ENCODE assay signal across 9 mouse cellular contexts in genomic region chr1:93014460-93014859, GRCm38 (mm10). TPM values are rescaled to one million over a fixed set of nuclear protein-coding genes. Genes with fewer than 3 reads are reported as not detected.
DNase-seq lines count a peak whose midpoint lies in the region; ATAC-seq and TF ChIP-seq lines count a peak whose summit lies in the region.
"Had no signal": no experiment of that assay in that cellular context is flagged by ENCODE, and none has a peak within 500 bp of the region (broad histone marks: within the 10 kb centered on the region; RNA-seq: fewer than 3 reads in every experiment).

No protein-coding gene starts in this region.

- no peak for ATAC-seq in kidney, postnatal 0 days (replicated peaks; ENCODE audit: low FRiP score, low read depth)
- ATAC-seq in liver, embryonic 14.5 days (ENCODE audit: insufficient read depth) = 0 out of 2 replicates have a peak, but pooled peaks have one; percentile 47
- ATAC-seq in neural tube, embryonic 15.5 days (ENCODE audit: low FRiP score) = peak; percentile 45; the same call in 1 of the 2 replicates

- intact Hi-C loops in gastrocnemius, postnatal 36 days (cut with DNase I) = no loop called here

- H3K9ac ChIP-seq in kidney, postnatal 0 days (ENCODE audit: low read depth, low read length) = no peak overlapping the region
- H3K9ac ChIP-seq in liver, embryonic 14.5 days (replicated peaks) = no peak overlapping the region
- no peak overlapping the region for H3K9ac ChIP-seq in neural tube, embryonic 15.5 days (replicated peaks)
- H3K9ac ChIP-seq: embryonic facial prominence, embryonic 12.5 days had no signal

- H3K4me1 ChIP-seq in kidney, postnatal 0 days (replicated peaks; ENCODE audit: insufficient read depth, low read length) = no peaks in the 10 kb centered on the region
- H3K4me1 ChIP-seq in liver, embryonic 14.5 days (replicated peaks; ENCODE audit: control insufficient read depth in 2 of 2, insufficient read depth in 2 of 2, low read length in 1 of 2) = no peaks in the 10 kb centered on the region
- H3K4me1 ChIP-seq in neural tube, embryonic 15.5 days = no peaks in the 10 kb centered on the region
- H3K4me1 ChIP-seq: embryonic facial prominence, embryonic 12.5 days had no signal

- TF ChIP-seq EP300 in liver, embryonic 14.5 days (IDR thresholded peaks at IDR 0.05; ENCODE audit: low read depth) = no peak

- H3K27me3 ChIP-seq in kidney, postnatal 0 days (ENCODE audit: insufficient read depth, low read length) = no peaks in the 10 kb centered on the region
- H3K27me3 ChIP-seq in liver, embryonic 14.5 days (ENCODE audit: control insufficient read depth, insufficient read depth, low read length) = no peaks in the 10 kb centered on the region
- H3K27me3 ChIP-seq in neural tube, embryonic 15.5 days (replicated peaks) = no peaks in the 10 kb centered on the region
- H3K27me3 ChIP-seq: embryonic facial prominence, embryonic 12.5 days had no signal

- DNase-seq in 3T3-L1 (ENCODE audit: low read depth, low spot score) = peak; percentile 73
- DNase-seq in adrenal gland, adult (ENCODE audit: inconsistent age in 2 of 2, low spot score in 1 of 2) = peak; percentile 80 to 94
- DNase-seq in embryo, embryonic 10 days (ENCODE audit: low spot score) = peak; percentile 78
- peak; percentile 60 to 63 for DNase-seq in gastrocnemius, postnatal 36 days
- DNase-seq in kidney, postnatal 0 days (ENCODE audit: low spot score) = peak; percentile 77
- peak; percentile 24 to 37 (median 28) for DNase-seq in liver, embryonic 14.5 days (ENCODE audit: low read depth in 3 of 3, low spot score in 3 of 3)
- DNase-seq in testis, postnatal 10 days (ENCODE audit: low spot score) = peak; percentile 94

- H3K27ac ChIP-seq in kidney, postnatal 0 days = no peak overlapping the region
- no peak overlapping the region for H3K27ac ChIP-seq in liver, embryonic 14.5 days
- H3K27ac ChIP-seq in neural tube, embryonic 15.5 days (replicated peaks) = 0 out of 2 replicates have a peak overlapping the region, but pooled peaks have one; percentile 0
- H3K27ac ChIP-seq: embryonic facial prominence, embryonic 12.5 days had no signal

- no peak overlapping the region for H3K4me2 ChIP-seq in kidney, postnatal 0 days (ENCODE audit: low read length)
- H3K4me2 ChIP-seq in liver, embryonic 14.5 days (ENCODE audit: low read depth) = no peak overlapping the region
- H3K4me2 ChIP-seq in neural tube, embryonic 15.5 days = no peak overlapping the region
- H3K4me2 ChIP-seq: embryonic facial prominence, embryonic 12.5 days had no signal

- TF ChIP-seq CTCF in kidney, postnatal 0 days (IDR thresholded peaks at IDR 0.05; ENCODE audit: low read depth) = peak; percentile 85
- peak; percentile 94 for TF ChIP-seq CTCF in liver, embryonic 14.5 days (IDR thresholded peaks at IDR 0.05; ENCODE audit: low read depth)

- H3K4me3 ChIP-seq in kidney, postnatal 0 days (replicated peaks; ENCODE audit: low read depth, low read length) = no peak overlapping the region
- H3K4me3 ChIP-seq in liver, embryonic 14.5 days (ENCODE audit: insufficient read depth in 1 of 2, low read depth in 2 of 2, low read length in 2 of 2) = no peak overlapping the region
- no peak overlapping the region for H3K4me3 ChIP-seq in neural tube, embryonic 15.5 days (replicated peaks)
- H3K4me3 ChIP-seq: embryonic facial prominence, embryonic 12.5 days had no signal

- H3K36me3 ChIP-seq in kidney, postnatal 0 days (ENCODE audit: insufficient read depth, low read length) = no peaks in the 10 kb centered on the region
- H3K36me3 ChIP-seq in liver, embryonic 14.5 days (replicated peaks; ENCODE audit: control insufficient read depth, insufficient read depth, low read depth) = no peaks in the 10 kb centered on the region
- H3K36me3 ChIP-seq in neural tube, embryonic 15.5 days = peaks cover 33% of the 10 kb centered on the region
- H3K36me3 ChIP-seq: embryonic facial prominence, embryonic 12.5 days had no signal

- no peaks in the 10 kb centered on the region for H3K9me3 ChIP-seq in kidney, postnatal 0 days (replicated peaks; ENCODE audit: low read length)
- no peaks in the 10 kb centered on the region for H3K9me3 ChIP-seq in liver, embryonic 14.5 days (ENCODE audit: control insufficient read depth, low read length)
- no peaks in the 10 kb centered on the region for H3K9me3 ChIP-seq in neural tube, embryonic 15.5 days (replicated peaks)
- H3K9me3 ChIP-seq: embryonic facial prominence, embryonic 12.5 days had no signal

RNA-seq across cellular contexts. Expression of gene Aqp12, which starts 8.3 kb away (rescaled TPM):
- total RNA-seq in gastrocnemius, postnatal 36 days (2021) = not detected
- polyA plus RNA-seq in kidney, postnatal 0 days (2015; fragmentation: Nextera tagmentation; extraction: Ambion mirVana) = not detected in 2 replicates
- polyA plus RNA-seq in liver, embryonic 14.5 days (2012; rRNA removed) = not detected in 2 replicates
- not detected in 2 replicates for polyA plus RNA-seq in liver, embryonic 14.5 days (2014; fragmentation: Nextera tagmentation; extraction: Ambion mirVana)
- not detected in 2 replicates for polyA plus RNA-seq in neural tube, embryonic 15.5 days (2015; fragmentation: Nextera tagmentation; extraction: Ambion mirVana)
- polyA plus RNA-seq: embryonic facial prominence, embryonic 12.5 days had no signal

Comparison
In these comparisons a context has a peak if more than half of its experiments do, and no peak if none do; other contexts are left out.
1. DNase-seq: peak in every context shown above with its lines; median percentile 94 in testis, postnatal 10 days; 87 in adrenal gland, adult; 78 in embryo, embryonic 10 days; 77 in kidney, postnatal 0 days; 73 in 3T3-L1; 62 in gastrocnemius, postnatal 36 days; 28 in liver, embryonic 14.5 days.